Mouse (Mus musculus): ENCODE data around the gene Map3k4. TPM values are rescaled to one million over a fixed set of nuclear protein-coding genes. Genes with fewer than 3 reads are reported as not detected.

The Map3k4 gene
- total and polyA plus RNA-seq, 3 experiments, result 26.8 to 40.3 (median 28.7) TPM

DNA sequence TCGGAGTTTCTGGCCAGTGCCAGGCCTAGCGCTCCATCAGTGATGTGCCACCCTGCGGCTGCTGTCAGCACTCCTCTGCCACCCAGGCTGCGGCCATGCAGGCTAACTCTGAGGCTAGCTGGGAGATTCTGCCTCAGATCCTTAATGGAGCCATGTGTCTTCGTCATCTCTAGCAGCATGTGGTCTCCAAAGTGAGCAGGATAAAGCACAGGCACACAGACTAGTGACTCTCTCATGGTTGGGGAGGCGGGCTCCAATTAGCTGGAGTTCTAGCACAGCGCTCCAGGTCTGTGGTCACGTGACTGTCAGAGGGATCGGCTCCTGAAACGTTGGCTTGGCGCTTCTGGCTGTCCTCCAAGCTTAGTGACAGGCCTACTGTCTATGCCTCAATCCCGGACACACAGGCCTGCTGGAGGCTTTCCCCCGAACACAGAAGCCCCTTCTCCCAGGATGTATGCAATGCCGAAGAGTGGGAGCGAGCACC is 115.1 kb downstream of the Map3k4 start:
- DNase-seq (ENCODE audit: low spot score), result no peak
- no peak for TF ChIP-seq CTCF (IDR thresholded peaks at IDR 0.05; ENCODE audit: low read depth, low read length)
- TF ChIP-seq GATA1 (IDR thresholded peaks at IDR 0.05; ENCODE audit: borderline replicate concordance, low read length), result no peak
- no peak for TF ChIP-seq GATA2 (IDR thresholded peaks at IDR 0.05; ENCODE audit: borderline replicate concordance, low read depth, low read length)
- no peak for TF ChIP-seq TAL1 (conservative IDR thresholded peaks at IDR 0.05; ENCODE audit: low read depth, low read length)
- no peak for TF ChIP-seq POLR2AphosphoS5 (IDR thresholded peaks at IDR 0.05; ENCODE audit: insufficient replicate concordance, low read depth, low read length)
- peaks cover 5% of the 10 kb centered on the region; the same call in 1 of the 2 replicates for H3K9me3 ChIP-seq (replicated peaks)
- H3K4me3 ChIP-seq (ENCODE audit: low read depth, low read length), result peak overlapping the region; percentile 62; the same call in 1 of the 2 replicates
- peaks cover 84% of the 10 kb centered on the region for H3K4me1 ChIP-seq (ENCODE audit: insufficient read depth, low read depth, low read length)
- peaks cover 43% of the 10 kb centered on the region for H3K36me3 ChIP-seq (replicated peaks)
- ATAC-seq (ENCODE audit: extremely low read depth, insufficient number of reproducible peaks, low FRiP score, poor library complexity, severe bottlenecking), result no peak
- H3K27me3 ChIP-seq (ENCODE audit: insufficient read depth, low read length), result no peaks in the 10 kb centered on the region

DNA sequence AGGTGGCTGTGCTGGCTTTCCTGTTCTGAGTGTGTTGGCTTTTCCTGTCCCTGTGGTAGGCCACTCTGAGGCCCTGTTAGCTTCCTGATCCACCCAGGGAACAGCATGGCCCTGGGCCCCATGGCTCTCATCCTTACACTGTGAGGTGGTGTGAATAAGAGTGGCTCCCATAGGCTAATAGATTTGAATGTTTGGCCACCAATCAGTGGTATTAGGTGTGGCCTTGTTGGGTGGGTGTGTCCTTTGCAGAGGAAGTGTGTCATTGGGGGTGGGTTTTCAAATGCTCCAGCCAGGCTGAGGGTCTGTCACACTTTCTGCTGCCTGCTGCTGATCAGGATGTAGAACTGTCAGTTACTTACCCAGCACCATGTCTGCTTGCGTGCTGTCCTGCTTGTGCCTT is 117.5 kb downstream of the Map3k4 start:
- no peak overlapping the region for H3K4me3 ChIP-seq (ENCODE audit: low read depth, low read length)
- DNase-seq (ENCODE audit: low spot score) (peak; percentile 23), ATAC-seq (ENCODE audit: extremely low read depth, insufficient number of reproducible peaks, low FRiP score, poor library complexity, severe bottlenecking) (no peak)
- H3K36me3 ChIP-seq (replicated peaks), result peaks cover 61% of the 10 kb centered on the region
- peaks cover 5% of the 10 kb centered on the region; the same call in 1 of the 2 replicates for H3K9me3 ChIP-seq (replicated peaks)
- TF ChIP-seq TAL1 (conservative IDR thresholded peaks at IDR 0.05; ENCODE audit: low read depth, low read length) (no peak), GATA1 (IDR thresholded peaks at IDR 0.05; ENCODE audit: borderline replicate concordance, low read length) (no peak), CTCF (IDR thresholded peaks at IDR 0.05; ENCODE audit: low read depth, low read length) (no peak), POLR2AphosphoS5 (IDR thresholded peaks at IDR 0.05; ENCODE audit: insufficient replicate concordance, low read depth, low read length) (no peak), GATA2 (IDR thresholded peaks at IDR 0.05; ENCODE audit: borderline replicate concordance, low read depth, low read length) (no peak)
- peaks cover 79% of the 10 kb centered on the region for H3K4me1 ChIP-seq (ENCODE audit: insufficient read depth, low read depth, low read length)
- H3K27me3 ChIP-seq (ENCODE audit: insufficient read depth, low read length), result no peaks in the 10 kb centered on the region

DNA sequence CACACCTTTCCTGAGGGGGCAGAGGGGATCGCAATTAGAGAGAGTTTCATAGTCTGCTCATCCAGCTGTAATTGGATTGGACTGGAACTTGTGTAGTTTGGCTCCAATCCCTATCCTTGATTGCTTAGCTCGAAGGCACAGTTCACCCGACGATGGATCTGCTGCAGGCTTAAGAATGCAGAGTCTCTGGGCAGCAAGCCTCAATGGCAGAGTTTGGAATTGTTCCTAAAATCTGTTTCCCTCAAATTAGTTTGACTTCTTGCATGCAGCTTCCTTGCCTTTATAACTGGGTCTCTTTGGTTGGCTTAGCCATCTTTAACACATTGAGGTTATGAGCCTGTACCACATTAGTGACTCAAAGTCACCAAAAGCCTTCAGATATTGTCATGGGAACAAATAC is 118.7 kb downstream of the Map3k4 start:
- H3K4me1 ChIP-seq (ENCODE audit: insufficient read depth, low read depth, low read length), result peaks cover 79% of the 10 kb centered on the region
- H3K9me3 ChIP-seq (replicated peaks), result peaks cover 5% of the 10 kb centered on the region; the same call in 1 of the 2 replicates
- H3K4me3 ChIP-seq (ENCODE audit: low read depth, low read length), result no peak overlapping the region
- DNase-seq (ENCODE audit: low spot score) (no peak), ATAC-seq (ENCODE audit: extremely low read depth, insufficient number of reproducible peaks, low FRiP score, poor library complexity, severe bottlenecking) (no peak)
- TF ChIP-seq GATA1 (IDR thresholded peaks at IDR 0.05; ENCODE audit: borderline replicate concordance, low read length), result no peak
- no peak for TF ChIP-seq GATA2 (IDR thresholded peaks at IDR 0.05; ENCODE audit: borderline replicate concordance, low read depth, low read length)
- no peak for TF ChIP-seq CTCF (IDR thresholded peaks at IDR 0.05; ENCODE audit: low read depth, low read length)
- no peak for TF ChIP-seq TAL1 (conservative IDR thresholded peaks at IDR 0.05; ENCODE audit: low read depth, low read length)
- TF ChIP-seq POLR2AphosphoS5 (IDR thresholded peaks at IDR 0.05; ENCODE audit: insufficient replicate concordance, low read depth, low read length), result no peak
- peaks cover 62% of the 10 kb centered on the region for H3K36me3 ChIP-seq (replicated peaks)
- H3K27me3 ChIP-seq (ENCODE audit: insufficient read depth, low read length), result no peaks in the 10 kb centered on the region

DNA sequence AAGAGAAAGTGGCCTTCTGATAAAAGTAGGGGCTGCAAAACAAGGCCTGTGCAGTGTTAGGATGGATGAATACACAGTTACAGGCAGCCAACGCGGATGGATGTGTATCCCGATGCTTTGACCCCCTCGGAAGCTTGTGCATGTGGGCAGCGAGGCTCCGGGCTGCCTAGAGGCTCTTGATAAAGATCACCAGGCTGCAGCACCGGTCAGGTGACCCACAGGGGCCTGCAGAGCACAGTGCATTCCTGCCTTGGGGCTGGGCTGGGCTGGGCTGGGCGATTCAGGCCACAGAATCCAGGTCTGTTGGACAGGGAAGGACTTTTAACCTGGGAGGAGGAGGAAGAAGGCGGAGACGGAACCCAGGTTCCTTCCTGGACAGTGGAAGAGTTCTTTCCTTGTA is 123.0 kb downstream of the Map3k4 start:
- no peak for TF ChIP-seq CTCF (IDR thresholded peaks at IDR 0.05; ENCODE audit: low read depth, low read length)
- TF ChIP-seq GATA1 (IDR thresholded peaks at IDR 0.05; ENCODE audit: borderline replicate concordance, low read length), result no peak
- TF ChIP-seq TAL1 (conservative IDR thresholded peaks at IDR 0.05; ENCODE audit: low read depth, low read length), result no peak
- TF ChIP-seq GATA2 (IDR thresholded peaks at IDR 0.05; ENCODE audit: borderline replicate concordance, low read depth, low read length), result no peak
- TF ChIP-seq POLR2AphosphoS5 (IDR thresholded peaks at IDR 0.05; ENCODE audit: insufficient replicate concordance, low read depth, low read length), result no peak
- ATAC-seq (ENCODE audit: extremely low read depth, insufficient number of reproducible peaks, low FRiP score, poor library complexity, severe bottlenecking), result peak; percentile 51
- peaks cover 5% of the 10 kb centered on the region; the same call in 1 of the 2 replicates for H3K9me3 ChIP-seq (replicated peaks)
- no peaks in the 10 kb centered on the region for H3K27me3 ChIP-seq (ENCODE audit: insufficient read depth, low read length)
- H3K4me1 ChIP-seq (ENCODE audit: insufficient read depth, low read depth, low read length), result peaks cover 54% of the 10 kb centered on the region
- peak overlapping the region; percentile 68 for H3K4me3 ChIP-seq (ENCODE audit: low read depth, low read length)
- H3K36me3 ChIP-seq (replicated peaks), result peaks cover 56% of the 10 kb centered on the region
- DNase-seq (ENCODE audit: low spot score), result peak; percentile 22

DNA sequence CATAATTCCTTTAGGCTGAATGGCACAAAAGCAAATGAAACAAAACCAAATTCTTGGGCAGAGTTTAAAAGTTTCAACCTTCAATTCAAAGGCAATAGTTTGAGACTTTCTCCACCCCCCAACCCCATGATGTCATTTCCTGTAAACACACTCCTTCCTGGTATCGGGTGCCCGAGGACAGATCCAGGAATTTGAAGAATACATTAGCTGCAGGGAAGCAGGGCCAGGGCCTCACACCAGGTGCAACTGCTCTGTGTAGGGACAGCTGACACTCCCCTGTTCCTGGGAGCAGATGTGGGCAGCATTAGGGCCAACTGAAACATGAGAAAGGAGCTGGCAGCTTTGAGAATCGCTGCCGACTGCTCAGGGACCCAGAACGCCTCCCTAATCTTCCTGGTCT is 123.5 kb downstream of the Map3k4 start:
- peak; percentile 79 for ATAC-seq (ENCODE audit: extremely low read depth, insufficient number of reproducible peaks, low FRiP score, poor library complexity, severe bottlenecking)
- Histone ChIP-seq H3K36me3 (replicated peaks) (peaks cover 58% of the 10 kb centered on the region), H3K4me1 (ENCODE audit: insufficient read depth, low read depth, low read length) (peaks cover 54% of the 10 kb centered on the region), H3K9me3 (replicated peaks) (peaks cover 5% of the 10 kb centered on the region; the same call in 1 of the 2 replicates), H3K27me3 (ENCODE audit: insufficient read depth, low read length) (no peaks in the 10 kb centered on the region), H3K4me3 (ENCODE audit: low read depth, low read length) (peak overlapping the region; percentile 68)
- TF ChIP-seq GATA2 (IDR thresholded peaks at IDR 0.05; ENCODE audit: borderline replicate concordance, low read depth, low read length) (no peak), POLR2AphosphoS5 (IDR thresholded peaks at IDR 0.05; ENCODE audit: insufficient replicate concordance, low read depth, low read length) (no peak), GATA1 (IDR thresholded peaks at IDR 0.05; ENCODE audit: borderline replicate concordance, low read length) (no peak), TAL1 (conservative IDR thresholded peaks at IDR 0.05; ENCODE audit: low read depth, low read length) (no peak), CTCF (IDR thresholded peaks at IDR 0.05; ENCODE audit: low read depth, low read length) (no peak)
- DNase-seq (ENCODE audit: low spot score), result peak; percentile 71

DNA sequence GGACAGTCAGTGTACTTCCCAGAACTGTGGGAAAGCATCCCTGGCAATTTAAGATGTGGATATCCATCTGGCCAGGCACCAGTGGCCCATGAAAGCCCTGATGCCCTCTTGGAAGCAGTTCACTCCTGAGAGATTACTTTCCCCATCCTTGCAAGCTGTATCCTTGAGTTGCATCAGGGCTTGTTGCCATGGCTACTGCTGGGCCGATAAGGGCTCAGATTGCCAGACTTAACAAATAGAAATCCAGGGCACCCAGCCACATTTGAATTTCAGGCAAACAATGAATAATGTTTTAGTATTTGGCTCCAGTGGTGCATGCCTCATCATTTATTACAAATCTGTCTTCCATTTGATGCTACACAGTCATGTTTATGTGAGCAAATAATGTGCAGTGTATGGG is 130.8 kb downstream of the Map3k4 start:
- ATAC-seq (ENCODE audit: extremely low read depth, insufficient number of reproducible peaks, low FRiP score, poor library complexity, severe bottlenecking) (no peak), DNase-seq (ENCODE audit: low spot score) (no peak)
- Histone ChIP-seq H3K4me3 (ENCODE audit: low read depth, low read length) (no peak overlapping the region), H3K9me3 (replicated peaks) (no peaks in the 10 kb centered on the region), H3K4me1 (ENCODE audit: insufficient read depth, low read depth, low read length) (peaks cover 60% of the 10 kb centered on the region), H3K36me3 (replicated peaks) (peaks cover 30% of the 10 kb centered on the region), H3K27me3 (ENCODE audit: insufficient read depth, low read length) (no peaks in the 10 kb centered on the region)
- TF ChIP-seq POLR2AphosphoS5 (IDR thresholded peaks at IDR 0.05; ENCODE audit: insufficient replicate concordance, low read depth, low read length) (no peak), TAL1 (conservative IDR thresholded peaks at IDR 0.05; ENCODE audit: low read depth, low read length) (no peak), CTCF (IDR thresholded peaks at IDR 0.05; ENCODE audit: low read depth, low read length) (no peak), GATA2 (IDR thresholded peaks at IDR 0.05; ENCODE audit: borderline replicate concordance, low read depth, low read length) (no peak), GATA1 (IDR thresholded peaks at IDR 0.05; ENCODE audit: borderline replicate concordance, low read length) (no peak)

All from G1E (cell line).